Mouse (Mus musculus) liver (tissue): Measurements from ENCODE around the gene Aip.
"Not testable (repeated sequence)": the region's sequence is repeated elsewhere in the genome, so short reads cannot be mapped to it uniquely, and the experiment has no call there.

Experiments
- DNase-seq: peaks from one replicate; pipeline ENCODE4 v3.0.0-alpha.2; 2020; ENCODE audit warnings: mixed read lengths

Gene Aip

GRCm38 (mm10) chr19:4087090-4087489 is 38.6 kb downstream of the Aip start:
- no peak for DNase-seq

- no peak for DNase-seq
These were observed 39.5 kb downstream of the Aip start for GRCm38 (mm10) chr19:4086156-4086555.

- no peak for DNase-seq
These were observed 40.7 kb downstream of the Aip start for GRCm38 (mm10) chr19:4084984-4085383.

- DNase-seq = no peak
These were observed 41.8 kb downstream of the Aip start for GRCm38 (mm10) chr19:4083826-4084225.

- DNase-seq = no peak
These were observed 42.3 kb downstream of the Aip start for GRCm38 (mm10) chr19:4083316-4083715.

GRCm38 (mm10) chr19:4082219-4082965 is 43.3 kb downstream of the Aip start:
- no peak for DNase-seq

GRCm38 (mm10) chr19:4081394-4081793 is 44.3 kb downstream of the Aip start, which contains the start of gene Cabp2:
Gene Cabp2, plus strand, starts transcription at chr19:4081578.
- no peak for DNase-seq

- DNase-seq = peak; percentile 59
These were observed 45.1 kb downstream of the Aip start for GRCm38 (mm10) chr19:4080511-4081009.

GRCm38 (mm10) chr19:4079594-4079993 is 46.1 kb downstream of the Aip start:
- no peak for DNase-seq

GRCm38 (mm10) chr19:4075531-4075930 is 50.1 kb downstream of the Aip start:
- DNase-seq = no peak

GRCm38 (mm10) chr19:4072706-4073424 is 52.8 kb downstream of the Aip start:
- DNase-seq = no peak

- no peak for DNase-seq
These were observed 54.3 kb downstream of the Aip start for GRCm38 (mm10) chr19:4071406-4071805.

GRCm38 (mm10) chr19:4070756-4071155 is 54.9 kb downstream of the Aip start:
- DNase-seq = no peak

GRCm38 (mm10) chr19:4070311-4070710 is 55.3 kb downstream of the Aip start:
- DNase-seq = no peak

- DNase-seq = no peak
These were observed 56.8 kb downstream of the Aip start for GRCm38 (mm10) chr19:4068717-4069410.

GRCm38 (mm10) chr19:4068242-4068641 is 57.4 kb downstream of the Aip start:
- not testable (repeated sequence) for DNase-seq

GRCm38 (mm10) chr19:4066877-4067276 is 58.8 kb downstream of the Aip start:
- no peak for DNase-seq

- no peak for DNase-seq
These were observed 59.4 kb downstream of the Aip start for GRCm38 (mm10) chr19:4066280-4066679.

- not testable (repeated sequence) for DNase-seq
These were observed 61.2 kb downstream of the Aip start for GRCm38 (mm10) chr19:4064501-4064900.
